Mouse (Mus musculus) heart, adult 18-20 months (tissue): ENCODE measurements around the gene Ly6g6f. TPM values are rescaled to one million over a fixed set of nuclear protein-coding genes. Genes with fewer than 3 reads are reported as not detected.
"Not testable (repeated sequence)": the region's sequence is repeated elsewhere in the genome, so short reads cannot be mapped to it uniquely, and the experiment has no call there.

ENCODE experiments used
- DNase-seq, 2 experiments: peaks; one replicate each; pipeline ENCODE4 v3.0.0; 2021 to 2022; ENCODE audit warnings: mixed read lengths in 1 of 2
- long read RNA-seq, 2 experiments: library from polyadenylated mRNA; stranded (forward); transcript quantifications; one replicate each; pipeline ENCODE4 v2.0.0; 2021
- total RNA-seq, 2 experiments: library from RNA; stranded (reverse); gene quantifications; 2 replicates each; pipeline ENCODE4 v1.2.3; 2021

The Ly6g6f gene
- not detected for total RNA-seq
- long read RNA-seq, experiment 1 = 0 reads
- long read RNA-seq, experiment 2 = 0 reads

- no peak for DNase-seq
Observed at GRCm38 (mm10) chr17:35085208-35085865, at the start of gene Ly6g6f. Ly6g6f (minus strand) TSS chr17:35085610.

GRCm38 (mm10) chr17:35134801-35135590, 49.6 kb upstream of the Ly6g6f start, which contains the start of gene Bag6:
Bag6 (plus strand) TSS chr17:35135178.
- DNase-seq = peak; percentile 95 to 98

GRCm38 (mm10) chr17:35133517-35133916, 48.1 kb upstream of the Ly6g6f start:
- DNase-seq = no peak

GRCm38 (mm10) chr17:35132174-35132560, 46.8 kb upstream of the Ly6g6f start:
- DNase-seq = no peak

GRCm38 (mm10) chr17:35131500-35132173, 46.2 kb upstream of the Ly6g6f start, which contains the start of gene Apom:
Apom (minus strand) TSS chr17:35132050.
- no peak for DNase-seq

GRCm38 (mm10) chr17:35131038-35131437, 45.6 kb upstream of the Ly6g6f start:
- no peak for DNase-seq

GRCm38 (mm10) chr17:35128996-35129395, 43.6 kb upstream of the Ly6g6f start:
- no peak for DNase-seq

- peak in 1 of 2 experiments; percentile 28 for DNase-seq
Observed at GRCm38 (mm10) chr17:35127017-35127416, 41.6 kb upstream of the Ly6g6f start.

- peak; percentile 85 to 87 for DNase-seq
Observed at GRCm38 (mm10) chr17:35126206-35126611, 40.8 kb upstream of the Ly6g6f start, which contains the start of gene D17H6S53E. D17H6S53E (plus strand) TSS chr17:35126373.

GRCm38 (mm10) chr17:35125578-35125977, 40.2 kb upstream of the Ly6g6f start:
- no peak for DNase-seq

GRCm38 (mm10) chr17:35125081-35125480, 39.7 kb upstream of the Ly6g6f start:
- no peak for DNase-seq

- not testable (repeated sequence) for DNase-seq
Observed at GRCm38 (mm10) chr17:35124261-35124896, 39.0 kb upstream of the Ly6g6f start.

- not testable (repeated sequence) for DNase-seq
Observed at GRCm38 (mm10) chr17:35123287-35123686, 37.9 kb upstream of the Ly6g6f start.

- DNase-seq = peak; percentile 39 to 53
Observed at GRCm38 (mm10) chr17:35121871-35122303, 36.5 kb upstream of the Ly6g6f start, which contains the start of gene Csnk2b. Csnk2b (minus strand) TSS chr17:35122053.

- DNase-seq = peak; percentile 98 to 99
Observed at GRCm38 (mm10) chr17:35121143-35121799, 35.9 kb upstream of the Ly6g6f start, which contains the start of gene Gpank1. Gpank1 (plus strand) TSS chr17:35121455.

- no peak for DNase-seq
Observed at GRCm38 (mm10) chr17:35120745-35121142, 35.3 kb upstream of the Ly6g6f start.

- no peak for DNase-seq
Observed at GRCm38 (mm10) chr17:35115046-35116019, 29.9 kb upstream of the Ly6g6f start, which contains the start of gene Ly6g5b. Ly6g5b (minus strand) TSS chr17:35115428.

- DNase-seq = no peak
Observed at GRCm38 (mm10) chr17:35111774-35112173, 26.4 kb upstream of the Ly6g6f start.

- no peak for DNase-seq
Observed at GRCm38 (mm10) chr17:35108097-35108496, 22.7 kb upstream of the Ly6g6f start, which contains the start of gene Ly6g5c. Ly6g5c (plus strand) TSS chr17:35108279.

- no peak for DNase-seq
Observed at GRCm38 (mm10) chr17:35106522-35106921, 21.1 kb upstream of the Ly6g6f start.
